Mouse (Mus musculus) CH12.LX (cell line): ENCODE data around the gene Dcaf6. TPM values are rescaled to one million over a fixed set of nuclear protein-coding genes. Genes with fewer than 3 reads are reported as not detected.

Source experiments
- DNase-seq: peaks from one replicate; pipeline ENCODE4 v3.0.0-alpha.2; 2013; ENCODE audit errors: extremely low read depth
- H3K27ac ChIP-seq: 2 replicates; pipeline ENCODE4 v1.5.1; 2012; ENCODE audit warnings: low read depth, mild to moderate bottlenecking, control low read depth, moderate library complexity; ENCODE audit not compliant: insufficient read depth
- H3K27me3 ChIP-seq: replicated peaks from 2 replicates; pipeline ENCODE3; 2012; ENCODE audit warnings: inconsistent platforms
- H3K36me3 ChIP-seq, 2 experiments: replicated peaks in 1 of 2; 2 replicates each; pipeline versions ENCODE3 to v1.6.1; 2012; ENCODE audit warnings: inconsistent platforms in 1 of 2, low read length in 1 of 2, mild to moderate bottlenecking in 1 of 2, mixed read lengths in 1 of 2, moderate library complexity in 1 of 2; ENCODE audit not compliant: control insufficient read depth in 1 of 2, insufficient read depth in 1 of 2
- H3K4me1 ChIP-seq, 2 experiments: 2 replicates each; pipeline ENCODE4 v1.6.1; 2012; ENCODE audit warnings: inconsistent platforms in 1 of 2, moderate library complexity in 1 of 2; ENCODE audit not compliant: insufficient read depth in 2 of 2, control insufficient read depth in 1 of 2
- H3K4me2 ChIP-seq: 2 replicates; pipeline ENCODE4 v1.6.1; 2012; ENCODE audit warnings: low read depth, mild to moderate bottlenecking, control low read depth; ENCODE audit not compliant: poor library complexity, insufficient read depth, severe bottlenecking
- H3K4me3 ChIP-seq, 3 experiments: fragments of 150-350 bp in 1 of 3; sonication (generic) in 1 of 3; replicated peaks in 1 of 3; 2 replicates each; pipeline versions ENCODE3 to v1.5.1; 2011 to 2012; ENCODE audit warnings: low read depth in 2 of 3, low read length in 2 of 3, mild to moderate bottlenecking in 2 of 3, moderate library complexity in 2 of 3, control low read depth in 1 of 3, improper control_type of control experiment in 1 of 3, inconsistent platforms in 1 of 3, mixed read lengths in 1 of 3; ENCODE audit not compliant: poor library complexity in 1 of 3
- H3K79me2 ChIP-seq: replicated peaks from 2 replicates; pipeline ENCODE4 v1.6.1; 2012; ENCODE audit warnings: mild to moderate bottlenecking, moderate library complexity; ENCODE audit not compliant: control insufficient read depth, poor library complexity, insufficient read depth, severe bottlenecking; ENCODE audit errors: extremely low read depth
- H3K9ac ChIP-seq: 2 replicates; pipeline ENCODE4 v1.6.1; 2012; ENCODE audit warnings: low read depth, mild to moderate bottlenecking, control low read depth, moderate library complexity; ENCODE audit not compliant: insufficient read depth
- H3K9me3 ChIP-seq: replicated peaks from 2 replicates; pipeline ENCODE3; 2012; ENCODE audit warnings: low read length, inconsistent platforms, mixed read lengths
- BHLHE40 ChIP-seq: IDR thresholded peaks from 2 replicates; pipeline ENCODE4 v1.6.1; 2011; ENCODE audit warnings: mild to moderate bottlenecking, low read depth, low read length, improper control_type of control experiment
- CHD2 ChIP-seq: IDR thresholded peaks from 2 replicates; pipeline ENCODE4 v1.6.1; 2011; ENCODE audit warnings: low read length, improper control_type of control experiment
- CTCF ChIP-seq, 2 experiments: IDR thresholded peaks in 1 of 2; conservative IDR thresholded peaks in 1 of 2; 2 replicates each; pipeline ENCODE4 v1.5.1; 2011 to 2012; ENCODE audit warnings: low read depth in 2 of 2, low read length in 2 of 2, improper control_type of control experiment in 1 of 2, inconsistent platforms in 1 of 2, mild to moderate bottlenecking in 1 of 2, moderate library complexity in 1 of 2
- ELF1 ChIP-seq: IDR thresholded peaks from 2 replicates; pipeline ENCODE4 v1.6.1; 2014; ENCODE audit warnings: low read depth, mild to moderate bottlenecking, inconsistent platforms, low read length, improper control_type of control experiment
- ETS1 ChIP-seq: conservative IDR thresholded peaks from 2 replicates; pipeline ENCODE4 v1.6.1; 2012; ENCODE audit warnings: low read depth, mild to moderate bottlenecking, inconsistent platforms, low read length, improper control_type of control experiment, moderate library complexity
- JUN ChIP-seq: IDR thresholded peaks from 2 replicates; pipeline ENCODE4 v1.6.1; 2011; ENCODE audit warnings: low read depth, mild to moderate bottlenecking, low read length, improper control_type of control experiment, moderate library complexity; ENCODE audit not compliant: insufficient read depth
- KAT2A ChIP-seq: IDR thresholded peaks from 2 replicates; pipeline ENCODE4 v1.6.1; 2012; ENCODE audit warnings: low read length, improper control_type of control experiment, inconsistent platforms; ENCODE audit not compliant: insufficient replicate concordance
- MAFK ChIP-seq: IDR thresholded peaks from 2 replicates; pipeline ENCODE4 v1.6.1; 2011; ENCODE audit warnings: low read length, improper control_type of control experiment; ENCODE audit not compliant: insufficient replicate concordance
- MAZ ChIP-seq: IDR thresholded peaks from 2 replicates; pipeline ENCODE4 v1.6.1; 2012; ENCODE audit warnings: low read depth, mild to moderate bottlenecking, inconsistent platforms, low read length, improper control_type of control experiment, moderate library complexity
- MEF2A ChIP-seq: IDR thresholded peaks from 2 replicates; pipeline ENCODE4 v1.6.1; 2014; ENCODE audit warnings: low read depth, mild to moderate bottlenecking, inconsistent platforms, low read length, improper control_type of control experiment, borderline replicate concordance
- MXI1 ChIP-seq: IDR thresholded peaks from 2 replicates; pipeline ENCODE4 v1.6.1; 2011; ENCODE audit warnings: mild to moderate bottlenecking, low read depth, low read length, improper control_type of control experiment
- MYC ChIP-seq: IDR thresholded peaks from 2 replicates; pipeline ENCODE4 v1.6.1; 2011; ENCODE audit warnings: low read depth, mild to moderate bottlenecking, improper control_type of control experiment, low read length
- NELFE ChIP-seq: IDR thresholded peaks from 2 replicates; pipeline ENCODE4 v1.6.1; 2011; ENCODE audit warnings: low read depth, low read length, improper control_type of control experiment
- SIN3A ChIP-seq: IDR thresholded peaks from 2 replicates; pipeline ENCODE4 v1.6.1; 2012; ENCODE audit warnings: low read length, improper control_type of control experiment, inconsistent platforms
- UBTF ChIP-seq: IDR thresholded peaks from 2 replicates; pipeline ENCODE4 v1.6.1; 2012; ENCODE audit warnings: low read depth, mild to moderate bottlenecking, inconsistent platforms, low read length, improper control_type of control experiment, moderate library complexity
- ZMIZ1 ChIP-seq: IDR thresholded peaks from 2 replicates; pipeline ENCODE4 v1.6.1; 2012; ENCODE audit warnings: low read depth, mild to moderate bottlenecking, inconsistent platforms, low read length, improper control_type of control experiment
- ZNF384 ChIP-seq: IDR thresholded peaks from 2 replicates; pipeline ENCODE4 v1.6.1; 2012; ENCODE audit warnings: low read depth, low read length, improper control_type of control experiment, inconsistent platforms
- dilution Hi-C: fragments of 300-500 bp; cut with MboI; formaldehyde crosslinking; loops from 2 replicates; pipeline ENCODE4 v1.14.3; 2020; ENCODE audit warnings: low sequenced_read_pairs; ENCODE audit not compliant: extremely low pct_unique_long_range_greater_than_20kb, extremely low pct_ligation_motif_present
- in situ Hi-C: fragments of 300-500 bp; cut with MboI; formaldehyde crosslinking; loops from 3 replicates; pipeline ENCODE4 v1.14.3; 2019; ENCODE audit warnings: low sequenced_read_pairs, low pct_ligation_motif_present, low pct_unique_long_range_greater_than_20kb, mixed read lengths
- polyA plus RNA-seq: library from polyadenylated mRNA; unstranded; fragments of >175 nt; gene quantifications from 2 replicates; pipeline ENCODE4 v1.2.1, GENCODE M21; 2012; ENCODE audit warnings: low read depth; ENCODE audit not compliant: insufficient read length
- total RNA-seq, 2 experiments: library from RNA; depleted of rRNA; stranded (reverse); fragments of 300-350 nt in 1 of 2; fragments of >200 nt in 1 of 2; gene quantifications; 2 replicates each; pipeline ENCODE4 v1.2.3; 2012 to 2014

Dcaf6 gene
- total and polyA plus RNA-seq, 3 experiments: 3.7 to 4.1 (median 4.1) TPM

DNA sequence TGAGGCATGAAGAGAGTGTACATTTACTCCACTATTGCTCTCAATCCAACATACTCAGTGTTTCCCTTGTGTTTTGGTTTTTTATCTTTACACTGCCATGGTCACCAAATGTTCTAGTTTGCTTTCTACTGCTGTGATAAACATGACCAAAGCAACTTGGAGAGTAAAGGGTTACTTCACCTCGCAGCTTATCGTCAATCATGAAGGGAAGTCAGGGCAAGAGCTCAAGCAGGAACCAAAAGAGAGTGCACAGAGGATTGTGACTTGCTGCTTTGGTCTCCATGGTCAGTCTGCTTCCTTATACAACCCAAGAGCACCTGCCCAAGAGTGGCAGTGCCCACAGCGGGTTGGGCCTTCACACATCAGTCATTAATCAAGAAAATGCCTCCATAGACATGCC is 65.4 kb downstream of the Dcaf6 start:
- no peaks in the 10 kb centered on the region for H3K9me3 ChIP-seq
- dilution Hi-C loops (no loop called here), in situ Hi-C loops (no loop called here)
- no peak overlapping the region for H3K4me3 ChIP-seq
- H3K36me3 ChIP-seq: no peaks in the 10 kb centered on the region
- H3K4me1 ChIP-seq: peaks cover 0 to 6% of the 10 kb centered on the region in 2 experiments; a peak in 2 of 4 replicates
- H3K27me3 ChIP-seq: no peaks in the 10 kb centered on the region
- H3K4me2 ChIP-seq: no peak overlapping the region
- no peak for DNase-seq
- H3K9ac ChIP-seq: no peak overlapping the region
- H3K27ac ChIP-seq: no peak overlapping the region
- no peaks in the 10 kb centered on the region for H3K79me2 ChIP-seq
- TF ChIP-seq ZMIZ1 (no peak), MYC (no peak), CTCF (conservative IDR thresholded peaks at IDR 0.05 in 1 of 2, IDR thresholded peaks at IDR 0.05 in 1 of 2; ENCODE audit: low read depth in 2 of 2, low read length in 2 of 2) (no peak), ELF1 (no peak), MAZ (no peak), MAFK (no peak), CHD2 (no peak), KAT2A (no peak), MEF2A (no peak), ETS1 (no peak), NELFE (no peak), BHLHE40 (no peak), ZNF384 (no peak), JUN (no peak), MXI1 (no peak), UBTF (no peak)

GRCm38 (mm10) chr1:165393033-165393432 is 67.2 kb downstream of the Dcaf6 start:
- dilution Hi-C loops (no loop called here), in situ Hi-C loops (no loop called here)
- H3K4me2 ChIP-seq: no peak overlapping the region
- no peak overlapping the region for H3K4me3 ChIP-seq
- DNase-seq: no peak
- H3K27me3 ChIP-seq: no peaks in the 10 kb centered on the region
- no peaks in the 10 kb centered on the region for H3K9me3 ChIP-seq
- H3K9ac ChIP-seq: no peak overlapping the region
- H3K79me2 ChIP-seq: no peaks in the 10 kb centered on the region
- H3K36me3 ChIP-seq: peaks cover 0 to 3% of the 10 kb centered on the region in 2 experiments
- TF ChIP-seq NELFE: no peak
- TF ChIP-seq MXI1: no peak
- no peak for TF ChIP-seq UBTF
- no peak for TF ChIP-seq BHLHE40
- TF ChIP-seq SIN3A: no peak
- TF ChIP-seq ELF1: no peak
- no peak overlapping the region for H3K27ac ChIP-seq
- H3K4me1 ChIP-seq: peaks cover 0 to 6% of the 10 kb centered on the region in 2 experiments; a peak in 2 of 4 replicates
